ENCODE assay signal across 8 mouse cellular contexts in genomic region chr2:177464676-177465075, GRCm38 (mm10). TPM values are rescaled to one million over a fixed set of nuclear protein-coding genes. Genes with fewer than 3 reads are reported as not detected.
DNase-seq lines count a peak whose midpoint lies in the region; ATAC-seq and TF ChIP-seq lines count a peak whose summit lies in the region.
"Not testable (repeated sequence)": the region's sequence is repeated elsewhere in the genome, so short reads cannot be mapped to it uniquely, and the experiment has no call there.

Gene Zfp970, plus strand, starts transcription at chr2:177464733.

- 2% methylated on average over 8 of the region's 9 CpGs for WGBS in intestine, embryonic 16.5 days
- 2% methylated on average over 8 of the region's 9 CpGs for WGBS in small intestine, adult 2 months

- peak; percentile 3 for DNase-seq in c-Kit-positive CD71-positive TER-119-negative erythroid progenitor cells, embryonic 14.5 days (ENCODE audit: low read depth)
- DNase-seq in heart, adult 9 months (ENCODE audit: low spot score in 2 of 2): peak; percentile 48 to 64
- DNase-seq in left cerebral cortex, postnatal 14 days (ENCODE audit: low spot score in 2 of 2): not testable (repeated sequence)
- peak; percentile 35 to 49 for DNase-seq in lung, postnatal 4 days

- H3K4me2 ChIP-seq in intestine, embryonic 16.5 days (ENCODE audit: low read depth, low read length): peak within 1 kb of the TSS; percentile 37; the same call in 1 of the 2 replicates

- peak within 1 kb of the TSS; percentile 78 for H3K4me3 ChIP-seq in E14TG2a.4 (replicated peaks; ENCODE audit: low read length)
- H3K4me3 ChIP-seq in erythroblast, embryonic 14.5 days (replicated peaks): peak within 1 kb of the TSS; percentile 52
- peak within 1 kb of the TSS; percentile 45 for H3K4me3 ChIP-seq in intestine, embryonic 16.5 days (ENCODE audit: low read length)
- peak within 1 kb of the TSS; percentile 66 for H3K4me3 ChIP-seq in small intestine, adult 2 months (ENCODE audit: low read depth, low read length)

- not testable (repeated sequence) for H3K27ac ChIP-seq in intestine, embryonic 16.5 days (ENCODE audit: low read length); small intestine, adult 2 months (ENCODE audit: insufficient read depth, low read depth, low read length)

- H3K27me3 ChIP-seq in E14TG2a.4 (ENCODE audit: insufficient read depth, low read length); erythroblast, embryonic 14.5 days (ENCODE audit: control insufficient read depth); intestine, embryonic 16.5 days (replicated peaks; ENCODE audit: control insufficient read depth, insufficient read depth, low read length); small intestine, adult 2 months (ENCODE audit: control insufficient read depth, insufficient read depth, low read length): not testable (repeated sequence)

- H3K9ac ChIP-seq in intestine, embryonic 16.5 days (ENCODE audit: low read depth, low read length): peak within 1 kb of the TSS; percentile 49; the same call in 1 of the 2 replicates

- TF ChIP-seq POLR2A in small intestine, adult 2 months (IDR thresholded peaks at IDR 0.05; ENCODE audit: low read depth, low read length): not testable (repeated sequence)

- not testable (repeated sequence) for ATAC-seq in intestine, embryonic 16.5 days

- not testable (repeated sequence) for H3K4me1 ChIP-seq in E14TG2a.4 (replicated peaks; ENCODE audit: low read depth, low read length); erythroblast, embryonic 14.5 days (ENCODE audit: control insufficient read depth); intestine, embryonic 16.5 days (ENCODE audit: control insufficient read depth, insufficient read depth, low read length); small intestine, adult 2 months (ENCODE audit: control insufficient read depth, insufficient read depth, insufficient read length, low read length)

- not testable (repeated sequence) for H3K9me3 ChIP-seq in E14TG2a.4 (ENCODE audit: low read length); erythroblast, embryonic 14.5 days (ENCODE audit: control insufficient read depth, low read length); intestine, embryonic 16.5 days (ENCODE audit: control insufficient read depth, low read length)

- H3K36me3 ChIP-seq in E14TG2a.4 (ENCODE audit: insufficient read depth, low read length); erythroblast, embryonic 14.5 days (ENCODE audit: control insufficient read depth); intestine, embryonic 16.5 days (ENCODE audit: control insufficient read depth, insufficient read depth, low read length); small intestine, adult 2 months (ENCODE audit: control insufficient read depth, insufficient read depth, low read length): not testable (repeated sequence)

- not testable (repeated sequence) for TF ChIP-seq CTCF in E14TG2a.4 (conservative IDR thresholded peaks at IDR 0.05; ENCODE audit: low read length); small intestine, adult 2 months (IDR thresholded peaks at IDR 0.05; ENCODE audit: extremely low read depth, insufficient read length, insufficient replicate concordance, low read depth, low read length)

- intact Hi-C loops in left cerebral cortex, postnatal 14 days (cut with DNase I): not testable (repeated sequence)

RNA-seq across cellular contexts. Expression of gene Zfp970, which starts in this region (rescaled TPM):
- not detected in 2 replicates for polyA plus RNA-seq in erythroblast, embryonic 14.5 days (2012)
- 11.2 and 12.5 TPM in 2 replicates for polyA plus RNA-seq in intestine, embryonic 16.5 days (2015; fragmentation: Nextera tagmentation; extraction: Ambion mirVana)
- 10 to 100 TPM; 20.1 to 22.6 TPM for total RNA-seq in left cerebral cortex, postnatal 14 days (2021)
- 0.43 and 0.70 TPM in 2 replicates for polyA plus RNA-seq in small intestine, adult 2 months (2012; rRNA removed)
